Mouse (Mus musculus) B cell, adult (primary cell): Measurements from ENCODE around the gene Fv1. TPM values are rescaled to one million over a fixed set of nuclear protein-coding genes. Genes with fewer than 3 reads are reported as not detected.

Experiments
- total RNA-seq: library from RNA; stranded (reverse); gene quantifications from 4 replicates; pipeline ENCODE4 v1.2.4, GENCODE M21; 2023; ENCODE audit not compliant: inconsistent age

Fv1 gene
- 7.9 to 12.4 TPM (median 10.7 TPM) in 4 replicates for total RNA-seq

GRCm38 (mm10) chr4:147868450-147869031, at the start of gene Fv1, which contains the start of gene Miip:
Gene Fv1, plus strand, starts transcription at chr4:147868979.
Gene Miip, minus strand, starts transcription at chr4:147868816.

DNA sequence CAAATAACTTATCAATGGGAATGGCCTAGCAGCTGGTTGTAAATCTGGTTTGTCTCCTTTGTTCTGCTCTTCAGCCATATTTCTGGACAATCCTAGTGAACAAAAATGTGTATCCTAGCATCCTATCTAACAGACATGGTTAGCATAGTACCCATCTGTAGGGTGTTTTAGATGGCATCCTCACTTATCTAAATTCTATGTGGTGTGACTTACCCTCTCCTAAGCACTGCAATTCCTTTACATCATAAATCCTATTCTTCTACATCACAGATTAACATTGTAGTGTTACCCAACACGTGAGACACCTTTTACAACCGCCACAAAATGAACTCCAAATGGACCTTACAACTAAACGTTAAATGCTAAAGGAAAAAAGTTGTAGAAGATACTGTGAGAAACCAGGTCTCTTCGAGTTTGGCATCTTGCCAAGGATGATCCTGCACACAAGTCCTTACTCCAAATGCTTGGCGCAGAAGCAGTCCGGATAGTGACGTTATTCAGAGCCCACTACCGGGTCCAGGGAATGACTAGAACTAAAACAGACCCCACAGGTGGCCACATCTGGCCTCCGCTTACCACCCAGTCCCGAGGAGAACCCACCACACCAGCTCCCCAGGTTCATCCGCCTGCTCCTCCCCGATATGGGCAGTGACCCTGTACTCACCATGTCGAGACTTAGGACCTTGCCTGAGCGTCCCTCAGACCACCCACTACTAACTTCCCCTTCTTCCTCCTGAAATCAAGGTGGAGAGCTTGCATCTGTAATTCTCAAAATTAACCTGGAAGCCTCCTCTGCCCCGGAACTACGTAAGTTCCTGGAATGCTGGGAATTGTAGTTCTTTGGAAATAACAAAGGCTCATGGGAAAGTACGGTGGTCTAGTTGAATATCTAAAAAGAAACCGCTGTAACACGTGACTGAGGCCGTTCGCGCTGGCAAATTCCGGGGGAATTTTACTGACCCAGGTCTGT, 20.9 kb upstream of the Fv1 start, which contains the start of gene Zfp933:
Zfp933 (minus strand) TSS at position 753 of the 970 bp plus-strand sequence.

GRCm38 (mm10) chr4:147904313-147905089, 35.7 kb downstream of the Fv1 start, which contains the start of gene Mfn2:
Gene Mfn2, minus strand, starts transcription at chr4:147904704.

Other genes starting within 250 kb of the Fv1 start
- gene Zfp979, start 226.5 kb upstream of the Fv1 start, total RNA-seq: 0.36 TPM in 1 of 4 replicates, not detected in the others
- gene Zfp534, start 166.4 kb upstream of the Fv1 start, total RNA-seq: 0.39 to 1.0 TPM (median 0.66 TPM) in 4 replicates
- gene Zfp984, start 59.2 kb upstream of the Fv1 start, total RNA-seq: 11.5 to 13.7 TPM (median 12.9 TPM) in 4 replicates
- gene Zfp933, start 20.6 kb upstream of the Fv1 start, total RNA-seq: 7.1 to 13.3 TPM (median 9.9 TPM) in 4 replicates
- 42.8 to 49.4 TPM (median 44.6 TPM) in 4 replicates for gene Miip, start 163 bp upstream of the Fv1 start, total RNA-seq
- 46.9 to 54.1 TPM (median 49.2 TPM) in 4 replicates for gene Mfn2, start 35.7 kb downstream of the Fv1 start, total RNA-seq
- gene Plod1, start 67.8 kb downstream of the Fv1 start, total RNA-seq: 5.7 to 8.3 TPM (median 6.9 TPM) in 4 replicates
- gene 2510039O18Rik, start 71.9 kb downstream of the Fv1 start, total RNA-seq: 62.9 to 69.5 TPM (median 66.9 TPM) in 4 replicates
- not detected in 4 replicates for gene Nppb, start 116.8 kb downstream of the Fv1 start, total RNA-seq
- gene Nppa, start 131.7 kb downstream of the Fv1 start, total RNA-seq: not detected in 4 replicates
- gene Clcn6, start 169.8 kb downstream of the Fv1 start, total RNA-seq: 37.7 to 48.9 TPM (median 41.3 TPM) in 4 replicates
- 14.1 to 18.0 TPM (median 15.4 TPM) in 4 replicates for gene Mthfr, start 170.1 kb downstream of the Fv1 start, total RNA-seq
- gene Agtrap, start 219.1 kb downstream of the Fv1 start, total RNA-seq: 10.7 to 19.8 TPM (median 15.4 TPM) in 4 replicates